Mouse (Mus musculus) stomach, postnatal 0 days (tissue): ENCODE measurements around the gene Vav2.

Experiments used
- CTCF ChIP-seq: IDR thresholded peaks from 2 replicates; pipeline ENCODE4 v1.5.1; 2016; ENCODE audit warnings: antibody characterized with exemption, low read depth, mild to moderate bottlenecking, moderate library complexity
- EP300 ChIP-seq: optimal IDR thresholded peaks from 2 replicates; pipeline ENCODE3; 2016; ENCODE audit warnings: antibody characterized with exemption

DNA sequence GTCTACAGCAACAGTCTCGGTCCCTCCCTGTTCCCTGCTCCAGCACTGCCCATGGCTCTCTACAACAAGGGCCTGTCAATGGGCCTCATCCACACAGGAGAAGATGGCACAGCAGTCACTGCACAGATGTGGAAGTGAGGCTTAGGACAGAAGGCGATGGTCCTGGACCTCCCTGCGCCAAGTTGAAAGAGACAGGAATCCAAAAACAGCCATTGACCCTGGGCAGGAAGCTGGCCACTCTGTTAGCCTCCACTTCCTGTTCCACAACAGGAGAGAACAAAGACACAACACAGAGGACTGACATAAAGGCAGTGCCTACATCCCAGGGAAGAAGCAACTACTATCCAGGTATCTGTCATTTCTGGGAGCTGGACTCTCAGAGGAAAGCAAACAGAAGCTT, 45.6 kb downstream of the Vav2 start:
- no peak for TF ChIP-seq EP300
- TF ChIP-seq CTCF = no peak
